ENCODE assay signal across 10 mouse cellular contexts in the genomic region with DNA sequence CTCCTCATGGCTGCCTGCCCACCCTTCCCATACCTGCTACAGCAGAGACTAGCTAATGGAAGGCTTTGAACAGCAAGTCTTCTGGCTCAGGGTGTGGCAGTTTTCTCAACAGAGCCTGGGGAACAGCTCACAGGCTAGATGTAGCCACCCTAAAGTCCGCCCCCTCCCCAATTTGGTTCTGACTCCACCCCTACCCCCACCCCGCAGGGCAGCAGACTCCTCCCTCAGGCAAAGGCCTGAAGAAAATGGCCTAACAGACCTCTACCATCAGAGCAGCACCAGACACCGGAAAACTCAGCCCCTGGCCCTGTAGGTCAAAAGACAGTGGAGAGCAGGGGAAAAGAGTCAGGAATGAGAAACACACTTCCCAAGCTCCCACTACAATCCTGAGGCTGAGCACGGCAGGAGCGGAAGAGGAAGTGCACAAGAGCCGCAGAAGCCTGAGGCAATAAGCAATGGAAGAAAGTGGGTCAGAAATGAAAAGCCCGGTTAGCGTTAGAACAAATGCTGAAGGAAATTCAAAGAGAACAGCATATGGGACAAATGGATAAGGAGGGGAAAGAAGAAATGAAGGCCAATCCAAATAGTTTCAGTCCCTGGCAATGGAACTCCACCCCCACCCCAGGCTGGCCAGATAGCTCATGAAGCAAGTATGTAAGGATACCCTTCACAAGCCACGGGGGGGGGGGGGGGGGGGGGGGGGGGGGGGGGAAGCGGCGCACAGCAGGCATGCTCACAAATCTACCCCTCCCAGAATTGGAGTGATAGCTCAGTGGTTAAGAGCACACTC. TPM values are rescaled to one million over a fixed set of nuclear protein-coding genes. Genes with fewer than 3 reads are reported as not detected.
DNase-seq lines count a peak whose midpoint lies in the region; ATAC-seq and TF ChIP-seq lines count a peak whose summit lies in the region.
"Had no signal": no experiment of that assay in that cellular context is flagged by ENCODE, and none has a peak within 500 bp of the region (broad histone marks: within the 10 kb centered on the region; RNA-seq: fewer than 3 reads in every experiment).

No protein-coding gene starts in this region.

- peak overlapping the region; percentile 31 for H3K4me2 ChIP-seq in embryonic facial prominence, embryonic 14.5 days (ENCODE audit: low read depth, low read length)
- H3K4me2 ChIP-seq in liver, embryonic 12.5 days: peak overlapping the region; percentile 40

- intact Hi-C loops in gastrocnemius, adult 2 months (cut with DNase I): no loop called here
- intact Hi-C loops in left cerebral cortex, postnatal 4 days (cut with DNase I): no loop called here

- 0 out of 2 replicates have a peak, but pooled peaks have one; percentile 17 for ATAC-seq in embryonic facial prominence, embryonic 14.5 days (ENCODE audit: low read depth)
- no peak for ATAC-seq in liver, embryonic 12.5 days

- peaks cover 26% of the 10 kb centered on the region for H3K4me1 ChIP-seq in embryonic facial prominence, embryonic 14.5 days (ENCODE audit: control insufficient read depth, insufficient read depth, low read length)
- H3K4me1 ChIP-seq in liver, embryonic 12.5 days: peaks cover 89% of the 10 kb centered on the region

- H3K27me3 ChIP-seq in embryonic facial prominence, embryonic 14.5 days (replicated peaks; ENCODE audit: control insufficient read depth, insufficient read depth, low read length): no peaks in the 10 kb centered on the region
- no peaks in the 10 kb centered on the region for H3K27me3 ChIP-seq in liver, embryonic 12.5 days (replicated peaks)
- H3K27me3 ChIP-seq: CH12.LX had no signal

- no peaks in the 10 kb centered on the region for H3K36me3 ChIP-seq in embryonic facial prominence, embryonic 14.5 days (ENCODE audit: control insufficient read depth, insufficient read depth, low read length)
- H3K36me3 ChIP-seq in liver, embryonic 12.5 days: no peaks in the 10 kb centered on the region

- H3K27ac ChIP-seq in gastrocnemius, adult 2 months: peak overlapping the region; percentile 98
- H3K27ac ChIP-seq in embryonic facial prominence, embryonic 14.5 days (replicated peaks; ENCODE audit: low read depth, low read length): peak overlapping the region; percentile 70
- peak overlapping the region; percentile 57; the same call in 1 of the 2 replicates for H3K27ac ChIP-seq in liver, embryonic 12.5 days

- peak overlapping the region; percentile 34 for H3K4me3 ChIP-seq in gastrocnemius, adult 2 months
- no peak overlapping the region for H3K4me3 ChIP-seq in embryonic facial prominence, embryonic 14.5 days (ENCODE audit: low read depth, low read length)
- H3K4me3 ChIP-seq in liver, embryonic 12.5 days: no peak overlapping the region

- H3K9ac ChIP-seq in embryonic facial prominence, embryonic 14.5 days (ENCODE audit: low read depth, low read length): peak overlapping the region; percentile 34; the same call in 1 of the 2 replicates
- peak overlapping the region; percentile 51 for H3K9ac ChIP-seq in liver, embryonic 12.5 days

- WGBS in embryonic facial prominence, embryonic 14.5 days: 16% methylated on average over 8 of the region's 11 CpGs
- WGBS in liver, embryonic 12.5 days (ENCODE audit: insufficient replicate concordance): 18% methylated on average over 9 of the region's 11 CpGs

- no peaks in the 10 kb centered on the region for H3K9me3 ChIP-seq in embryonic facial prominence, embryonic 14.5 days (ENCODE audit: control insufficient read depth, low read length)
- no peaks in the 10 kb centered on the region for H3K9me3 ChIP-seq in liver, embryonic 12.5 days (replicated peaks)

- no peak for DNase-seq in gastrocnemius, adult 2 months
- DNase-seq in gastrocnemius, postnatal 10 days: no peak
- peak; percentile 28 for DNase-seq in 3134 (ENCODE audit: extremely low read depth, insufficient read length, low spot score)
- no peak for DNase-seq in embryonic facial prominence, embryonic 14.5 days (ENCODE audit: low spot score)
- no peak for DNase-seq in adipocyte (ENCODE audit: low spot score)
- DNase-seq in urinary bladder, postnatal 14 days (ENCODE audit: low spot score): no peak
- DNase-seq in left cerebral cortex, postnatal 4 days: no peak

- no peak for TF ChIP-seq CTCF in gastrocnemius, adult 2 months (IDR thresholded peaks at IDR 0.05)

RNA-seq across cellular contexts. Expression of gene E030018B13Rik, which starts 8.0 kb away (rescaled TPM):
- under 1 TPM in 1 of 2 experiments, not detected in 1; 0.22 TPM for total RNA-seq in gastrocnemius, adult 2 months (2021)
- not detected for total RNA-seq in gastrocnemius, postnatal 10 days (2021)
- polyA plus RNA-seq in embryonic facial prominence, embryonic 14.5 days (2014; fragmentation: Nextera tagmentation; extraction: Ambion mirVana): not detected in 2 replicates
- polyA plus RNA-seq in liver, embryonic 12.5 days (2016; fragmentation: Nextera tagmentation; extraction: Ambion mirVana): not detected in 2 replicates
- total RNA-seq in left cerebral cortex, postnatal 4 days (2021): not detected
- total RNA-seq: CH12.LX; neutrophil, adult 5-6 weeks had no signal

RNA-seq across cellular contexts. Expression of gene Klf13, which starts 30.0 kb away (rescaled TPM):
- 10 to 100 TPM; 56.6 to 59.6 TPM for total RNA-seq in gastrocnemius, adult 2 months (2021)
- total RNA-seq in gastrocnemius, postnatal 10 days (2021): 10 to 100 TPM; 38.3 to 50.8 TPM
- 27.6 and 30.1 TPM in 2 replicates for polyA plus RNA-seq in embryonic facial prominence, embryonic 14.5 days (2014; fragmentation: Nextera tagmentation; extraction: Ambion mirVana)
- polyA plus RNA-seq in liver, embryonic 12.5 days (2016; fragmentation: Nextera tagmentation; extraction: Ambion mirVana): 17.7 and 20.8 TPM in 2 replicates
- total RNA-seq in left cerebral cortex, postnatal 4 days (2021): 10 to 100 TPM; 72.3 to 73.5 TPM
